Mouse (Mus musculus) midbrain, embryonic 16.5 days (tissue): ENCODE measurements at regions not wholly inside any gene's neighbourhood (a gene's known extent, or its start where the extent isn't known, plus 50 kb on each side); places are given as distances from the start of the nearest gene placed in this dataset.

Experiments
- ATAC-seq: fragments of 200-750 bp; cut with Nextera tagmentation; 2 replicates; pipeline ENCODE4 v1.8.0; 2017; ENCODE audit warnings: moderate TSS enrichment
- H3K27ac ChIP-seq: fragments of 300-500 bp; sonication (generic); 2 replicates; pipeline ENCODE4 v1.5.1; 2014; ENCODE audit warnings: mild to moderate bottlenecking, low read length, mixed read lengths
- H3K27me3 ChIP-seq: fragments of 300-500 bp; sonication (generic); 2 replicates; pipeline ENCODE4 v1.6.1; 2014; ENCODE audit warnings: low read depth, low read length, mixed read lengths; ENCODE audit not compliant: control insufficient read depth, insufficient read depth
- H3K36me3 ChIP-seq: fragments of 300-500 bp; sonication (generic); 2 replicates; pipeline ENCODE4 v1.6.1; 2014; ENCODE audit warnings: mild to moderate bottlenecking, low read length, moderate library complexity, mixed read lengths; ENCODE audit not compliant: control insufficient read depth, insufficient read depth
- H3K4me1 ChIP-seq: fragments of 300-500 bp; sonication (generic); 2 replicates; pipeline ENCODE4 v1.6.1; 2014; ENCODE audit warnings: mild to moderate bottlenecking, low read length, mixed read lengths; ENCODE audit not compliant: control insufficient read depth, insufficient read depth
- H3K4me2 ChIP-seq: fragments of 300-500 bp; sonication (generic); 2 replicates; pipeline ENCODE4 v1.6.1; 2014; ENCODE audit warnings: mild to moderate bottlenecking, low read length, mixed read lengths
- H3K4me3 ChIP-seq: fragments of 300-500 bp; sonication (generic); 2 replicates; pipeline ENCODE4 v1.5.1; 2014; ENCODE audit warnings: low read depth, mild to moderate bottlenecking, low read length, moderate library complexity, mixed read lengths
- H3K9ac ChIP-seq: fragments of 300-500 bp; sonication (generic); 2 replicates; pipeline ENCODE4 v1.6.1; 2014; ENCODE audit warnings: low read depth, low read length, mixed read lengths
- H3K9me3 ChIP-seq: fragments of 300-500 bp; sonication (generic); replicated peaks from 2 replicates; pipeline ENCODE4 v1.6.1; 2014; ENCODE audit warnings: mild to moderate bottlenecking, low read length, mixed read lengths; ENCODE audit not compliant: control insufficient read depth, poor library complexity, severe bottlenecking
- WGBS: fragments of 180-500 bp; shearing (Covaris S2); extraction: QIAGEN DNeasy Blood & Tissue Kit; methylation state at CpG from one replicate; pipeline ENCODE4 v1.1.7; 2014; 5-methylcytosine and 5-hydroxymethylcytosine counted together

GRCm38 (mm10) chr17:48592457-48592856, 137.8 kb downstream of the Unc5cl start:
- Histone ChIP-seq H3K9me3 (no peaks in the 10 kb centered on the region), H3K4me3 (no peak overlapping the region), H3K9ac (no peak overlapping the region), H3K4me2 (no peak overlapping the region), H3K36me3 (no peaks in the 10 kb centered on the region), H3K27ac (no peak overlapping the region), H3K27me3 (no peaks in the 10 kb centered on the region), H3K4me1 (no peaks in the 10 kb centered on the region)
- no peak for ATAC-seq
- 37% methylated on average over 1 of the region's 1 CpGs for WGBS

- 80% methylated on average over 10 of the region's 10 CpGs for WGBS
These were observed 140.8 kb downstream of the Unc5cl start for GRCm38 (mm10) chr17:48595418-48595963.

GRCm38 (mm10) chr17:48596406-48596805, 141.7 kb downstream of the Unc5cl start:
- ATAC-seq, result no peak
- no peaks in the 10 kb centered on the region for H3K4me1 ChIP-seq
- H3K9ac ChIP-seq, result no peak overlapping the region

More at GRCm38 (mm10) chr17:48595418-48595963, 140.8 kb downstream of the Unc5cl start:
- Histone ChIP-seq H3K4me1 (no peaks in the 10 kb centered on the region), H3K36me3 (no peaks in the 10 kb centered on the region), H3K4me2 (no peak overlapping the region), H3K27ac (no peak overlapping the region), H3K4me3 (no peak overlapping the region), H3K27me3 (no peaks in the 10 kb centered on the region), H3K9me3 (no peaks in the 10 kb centered on the region), H3K9ac (no peak overlapping the region)
- ATAC-seq, result no peak

GRCm38 (mm10) chr17:48597301-48597700, 142.6 kb downstream of the Unc5cl start:
- no peaks in the 10 kb centered on the region for H3K9me3 ChIP-seq
- H3K4me1 ChIP-seq, result no peaks in the 10 kb centered on the region
- no peaks in the 10 kb centered on the region for H3K36me3 ChIP-seq
- no peaks in the 10 kb centered on the region for H3K27me3 ChIP-seq
- H3K27ac ChIP-seq, result no peak overlapping the region
- no peak for ATAC-seq
- no peak overlapping the region for H3K9ac ChIP-seq
- H3K4me3 ChIP-seq, result no peak overlapping the region
- WGBS, result 100% methylated on average over 1 of the region's 1 CpGs
- H3K4me2 ChIP-seq, result no peak overlapping the region

More at GRCm38 (mm10) chr17:48596406-48596805, 141.7 kb downstream of the Unc5cl start:
- Histone ChIP-seq H3K4me2 (no peak overlapping the region), H3K27ac (no peak overlapping the region), H3K4me3 (no peak overlapping the region), H3K27me3 (no peaks in the 10 kb centered on the region), H3K36me3 (no peaks in the 10 kb centered on the region), H3K9me3 (no peaks in the 10 kb centered on the region)
- WGBS, result 83% methylated on average over 3 of the region's 3 CpGs

- H3K27me3 ChIP-seq, result no peaks in the 10 kb centered on the region
- H3K4me2 ChIP-seq, result no peak overlapping the region
- H3K4me3 ChIP-seq, result no peak overlapping the region
- no peaks in the 10 kb centered on the region for H3K4me1 ChIP-seq
- no peaks in the 10 kb centered on the region for H3K9me3 ChIP-seq
- no peak for ATAC-seq
- H3K36me3 ChIP-seq, result no peaks in the 10 kb centered on the region
- no peak overlapping the region for H3K27ac ChIP-seq
- WGBS, result 91% methylated on average over 16 of the region's 16 CpGs
- H3K9ac ChIP-seq, result no peak overlapping the region
These were observed 143.9 kb downstream of the Unc5cl start for GRCm38 (mm10) chr17:48598471-48599141.

GRCm38 (mm10) chr17:48600176-48600575, 145.5 kb downstream of the Unc5cl start:
- Histone ChIP-seq H3K27ac (no peak overlapping the region), H3K9me3 (no peaks in the 10 kb centered on the region), H3K4me2 (no peak overlapping the region), H3K9ac (no peak overlapping the region), H3K4me3 (no peak overlapping the region), H3K4me1 (no peaks in the 10 kb centered on the region), H3K36me3 (no peaks in the 10 kb centered on the region), H3K27me3 (no peaks in the 10 kb centered on the region)
- 72% methylated on average over 6 of the region's 6 CpGs for WGBS
- ATAC-seq, result no peak

- H3K36me3 ChIP-seq, result no peaks in the 10 kb centered on the region
- no peak overlapping the region for H3K4me3 ChIP-seq
- no peak overlapping the region for H3K27ac ChIP-seq
- H3K9me3 ChIP-seq, result no peaks in the 10 kb centered on the region
- ATAC-seq, result no peak
- whole genome bisulfite sequencing, result 10% methylated on average over 6 of the region's 6 CpGs
- no peaks in the 10 kb centered on the region for H3K4me1 ChIP-seq
- H3K4me2 ChIP-seq, result no peak overlapping the region
- H3K27me3 ChIP-seq, result no peaks in the 10 kb centered on the region
- H3K9ac ChIP-seq, result no peak overlapping the region
These were observed 147.9 kb downstream of the Unc5cl start for GRCm38 (mm10) chr17:48602554-48602953.

GRCm38 (mm10) chr17:48606767-48607166, 152.1 kb downstream of the Unc5cl start:
- no peaks in the 10 kb centered on the region for H3K27me3 ChIP-seq
- H3K4me1 ChIP-seq, result no peaks in the 10 kb centered on the region
- no peaks in the 10 kb centered on the region for H3K36me3 ChIP-seq
- H3K4me2 ChIP-seq, result no peak overlapping the region
- H3K4me3 ChIP-seq, result no peak overlapping the region
- no peak overlapping the region for H3K27ac ChIP-seq
- ATAC-seq, result no peak
- WGBS, result 88% methylated on average over 4 of the region's 4 CpGs
- no peaks in the 10 kb centered on the region for H3K9me3 ChIP-seq
- no peak overlapping the region for H3K9ac ChIP-seq

GRCm38 (mm10) chr17:48608315-48608714, 153.6 kb downstream of the Unc5cl start:
- no peaks in the 10 kb centered on the region for H3K4me1 ChIP-seq
- ATAC-seq, result no peak

More at GRCm38 (mm10) chr17:48608315-48608714, 153.6 kb downstream of the Unc5cl start:
- 84% methylated on average over 3 of the region's 3 CpGs for WGBS
- no peak overlapping the region for H3K27ac ChIP-seq
- no peak overlapping the region for H3K9ac ChIP-seq
- H3K9me3 ChIP-seq, result no peaks in the 10 kb centered on the region
- H3K36me3 ChIP-seq, result no peaks in the 10 kb centered on the region
- no peak overlapping the region for H3K4me2 ChIP-seq
- no peak overlapping the region for H3K4me3 ChIP-seq
- no peaks in the 10 kb centered on the region for H3K27me3 ChIP-seq
